Mouse (Mus musculus) layer of hippocampus, postnatal 36 days (tissue): Measurements from ENCODE around the gene Bche. TPM values are rescaled to one million over a fixed set of nuclear protein-coding genes. Genes with fewer than 3 reads are reported as not detected.

Source experiments
- DNase-seq, 2 experiments: peaks; one replicate each; pipeline ENCODE4 v3.0.0; 2022
- total RNA-seq, 2 experiments: library from RNA; stranded (reverse); gene quantifications; 2 replicates each; pipeline ENCODE4 v1.2.3; 2021

Bche gene
- total RNA-seq: 1 to 10 TPM; 3.7 to 5.5 TPM

DNA sequence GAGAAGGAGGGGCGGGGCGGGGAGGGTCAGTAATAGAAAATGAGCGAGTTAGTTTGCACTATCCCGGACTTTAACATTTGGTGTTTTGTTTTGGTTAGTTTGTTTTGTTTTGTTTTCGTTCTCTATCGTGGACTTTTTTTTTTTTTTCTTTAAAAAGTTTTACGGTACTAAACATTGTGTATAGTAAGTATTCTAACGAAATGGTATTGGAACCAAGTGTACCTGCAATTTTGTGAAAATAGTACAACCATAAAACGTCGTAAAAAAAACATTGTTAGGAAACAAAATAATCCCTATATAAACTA is at the start of gene Bche:
Gene Bche, minus strand, starts transcription at position 6 of the 305 bp plus-strand sequence.
- no peak for DNase-seq

DNA sequence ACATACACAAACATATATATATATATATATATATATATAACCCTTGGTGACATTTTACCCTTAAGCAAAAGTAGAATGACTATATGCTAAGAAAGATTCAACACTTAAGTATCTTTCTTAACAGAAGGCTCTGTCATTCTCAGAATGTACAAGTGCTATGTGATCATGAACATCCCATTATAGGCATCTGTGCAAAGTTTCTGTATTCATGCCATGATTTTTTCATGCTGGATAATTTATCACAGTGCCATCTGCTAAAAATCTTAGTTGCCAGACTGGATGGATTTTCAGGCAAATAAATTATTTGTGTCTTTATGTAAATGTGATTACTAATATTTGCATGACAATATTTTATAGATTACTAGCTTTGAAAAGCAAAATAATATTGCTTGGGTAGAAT is 33.8 kb upstream of the Bche start:
- no peak for DNase-seq

DNA sequence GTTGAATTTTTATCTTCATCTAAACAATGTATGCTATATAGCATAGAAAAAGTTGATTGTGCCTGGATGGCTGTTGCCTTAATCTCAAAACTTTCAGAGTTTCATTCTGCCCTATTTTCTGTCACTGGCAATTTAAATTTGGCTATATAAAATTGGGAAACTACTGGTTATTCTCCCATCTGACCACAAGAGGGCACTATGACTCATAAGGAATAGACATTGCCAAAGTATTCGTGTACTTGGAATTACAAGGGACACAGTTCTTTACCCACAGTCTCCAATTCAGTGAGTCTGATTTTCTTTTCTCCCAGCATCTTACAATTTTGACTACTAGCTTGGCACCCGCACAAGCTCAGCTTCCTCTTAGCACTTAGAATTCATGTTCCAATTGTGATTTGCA is 23.5 kb upstream of the Bche start:
- no peak for DNase-seq

DNA sequence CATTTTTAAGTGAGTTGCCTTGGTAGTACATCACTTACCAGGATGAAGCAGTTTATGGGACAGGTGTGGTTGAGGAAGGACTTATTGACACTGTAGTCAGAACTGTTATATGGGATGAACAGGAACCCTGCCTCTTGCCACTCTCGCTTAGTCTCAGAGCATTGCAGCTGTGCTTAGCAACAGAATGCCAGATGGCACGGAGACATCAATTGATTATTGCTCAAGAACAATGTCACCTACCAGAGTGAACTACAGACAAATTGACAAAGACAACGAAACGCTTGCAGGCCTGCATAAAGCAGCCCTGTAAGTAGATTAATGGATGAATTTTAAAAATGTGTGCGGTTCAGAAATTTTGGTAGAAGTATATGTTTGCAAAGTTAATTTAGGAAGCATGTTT is 21.3 kb upstream of the Bche start:
- no peak for DNase-seq

DNA sequence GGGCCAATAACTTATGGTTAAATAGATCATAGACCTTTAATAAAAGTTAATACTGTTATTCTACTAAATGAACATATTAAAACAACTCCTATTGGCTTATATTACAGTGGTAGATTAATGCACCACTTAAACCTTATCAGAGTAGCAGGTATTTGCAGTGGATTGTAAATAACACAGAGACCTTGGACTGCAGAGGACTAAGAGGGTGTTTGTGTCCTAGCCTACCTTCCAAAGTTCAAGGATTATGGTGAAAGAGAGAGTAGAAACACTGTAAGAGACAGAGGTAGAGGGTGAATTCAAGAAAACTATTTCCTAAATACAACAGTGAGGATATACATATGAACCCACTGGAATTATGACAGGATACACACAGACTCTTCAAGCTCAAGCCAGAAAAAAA is 17.5 kb upstream of the Bche start:
- no peak for DNase-seq

DNA sequence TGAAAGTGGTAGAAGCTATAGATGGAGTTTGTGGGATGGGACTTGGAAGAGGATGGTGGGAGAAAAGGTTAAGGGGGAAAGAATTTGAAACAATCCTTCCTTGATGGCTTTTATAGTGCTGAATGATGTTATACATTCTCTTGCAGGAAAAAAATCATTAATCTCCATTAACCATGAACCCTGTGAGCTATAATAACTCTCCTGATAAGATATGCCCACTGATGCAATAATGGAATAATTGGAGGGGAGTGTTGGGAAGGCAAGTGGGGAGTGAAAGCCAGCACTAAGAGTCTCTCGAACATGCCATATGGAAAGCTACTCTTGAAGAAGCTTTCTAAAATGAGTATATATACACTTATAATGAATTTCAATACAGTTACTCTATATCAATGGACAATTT is 16.7 kb upstream of the Bche start:
- no peak for DNase-seq

DNA sequence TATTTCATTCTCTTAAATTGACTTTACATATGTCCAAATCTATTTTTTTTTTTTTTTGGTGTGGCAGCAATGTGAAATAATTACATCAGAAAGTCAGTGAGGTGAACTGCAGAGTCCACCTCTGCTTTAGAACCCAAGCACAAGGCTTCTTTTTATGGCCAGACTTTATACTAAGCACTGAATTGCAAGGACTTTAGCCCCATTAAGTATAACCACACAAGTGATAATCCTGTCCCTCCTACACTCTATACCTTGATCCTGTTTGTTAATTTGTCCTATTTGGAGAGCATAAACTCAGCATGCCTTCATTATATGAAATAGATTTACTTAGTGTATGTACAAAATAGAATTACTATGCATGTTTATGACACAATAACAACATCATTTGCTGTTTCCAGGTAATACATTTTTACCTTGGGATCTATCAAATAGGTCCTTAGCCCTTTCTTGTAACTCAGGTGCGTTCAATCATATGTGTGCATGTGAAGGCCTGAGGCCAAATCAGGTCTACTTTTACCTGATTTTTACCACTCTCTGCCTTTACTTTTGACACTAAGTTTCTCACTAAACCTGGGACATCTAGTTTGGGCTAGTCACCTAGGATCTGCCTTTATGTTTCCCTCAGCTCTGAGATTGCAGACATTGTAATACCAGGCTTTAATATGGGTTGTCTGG is 9.5 kb upstream of the Bche start:
- no peak for DNase-seq

DNA sequence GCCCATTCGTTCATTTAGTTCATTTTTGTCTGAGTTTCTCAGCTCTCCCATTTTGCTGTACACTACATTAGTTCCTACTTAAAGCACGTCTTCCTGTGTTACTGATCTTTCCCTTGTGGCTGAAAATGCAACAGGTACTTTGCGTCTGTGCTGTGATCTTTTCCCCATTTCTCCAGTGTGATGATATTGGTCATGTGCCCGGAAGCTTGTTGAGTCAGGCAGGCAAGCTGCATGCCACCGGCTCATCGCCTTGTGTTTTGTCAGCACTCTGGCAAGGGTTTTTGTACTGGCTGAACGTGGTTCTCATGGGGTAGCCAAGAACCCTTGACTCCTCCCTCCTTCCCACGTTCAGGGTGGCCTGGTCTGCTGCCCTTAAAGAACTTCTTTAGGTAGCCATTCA is 1.7 kb upstream of the Bche start:
- DNase-seq: no peak

DNA sequence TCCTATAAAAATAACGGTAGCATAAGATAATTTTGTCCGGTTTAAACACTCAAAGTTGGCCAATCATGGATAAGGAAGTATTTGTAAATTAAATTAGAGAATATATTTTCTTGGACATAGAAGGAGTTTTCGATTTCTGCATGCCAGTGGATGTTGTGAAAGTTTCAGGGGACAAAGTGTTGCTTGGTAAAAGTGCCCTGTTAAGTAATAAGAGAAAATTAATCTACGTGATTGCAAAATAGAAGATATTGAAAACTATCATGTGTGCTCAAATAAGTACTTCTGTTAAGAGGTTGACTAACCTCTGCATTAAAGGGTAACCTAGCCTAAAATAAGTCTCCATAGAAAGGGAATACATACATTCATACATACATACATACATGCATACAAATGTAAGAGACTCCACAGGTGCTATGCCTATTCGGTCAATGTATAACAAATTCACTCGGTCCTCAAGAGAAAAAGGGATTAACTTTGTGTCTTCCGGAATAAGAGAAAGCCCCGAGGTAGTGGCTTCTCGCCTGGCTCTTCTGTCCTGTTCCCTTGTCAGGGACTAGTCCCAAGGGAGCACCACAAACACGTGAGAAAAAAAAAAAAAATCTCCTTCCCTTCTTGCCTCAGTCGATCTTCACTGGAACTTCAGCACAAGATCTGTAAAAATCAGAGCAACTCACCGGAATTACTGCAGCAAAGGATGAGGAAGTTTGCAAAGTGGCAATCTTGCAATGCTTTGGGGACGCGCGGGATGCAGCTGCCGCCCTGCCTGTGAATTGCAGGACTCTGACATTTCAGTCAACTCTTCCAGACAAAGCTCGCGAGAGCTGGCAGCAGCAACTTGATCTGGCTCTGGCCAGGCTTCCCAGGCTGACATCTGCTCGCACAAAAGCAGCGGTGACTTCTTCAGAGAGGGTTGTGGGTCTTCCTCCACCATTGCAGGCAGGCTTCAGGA is 480 bp downstream of the Bche start:
- peak; percentile 29 to 40 for DNase-seq

DNA sequence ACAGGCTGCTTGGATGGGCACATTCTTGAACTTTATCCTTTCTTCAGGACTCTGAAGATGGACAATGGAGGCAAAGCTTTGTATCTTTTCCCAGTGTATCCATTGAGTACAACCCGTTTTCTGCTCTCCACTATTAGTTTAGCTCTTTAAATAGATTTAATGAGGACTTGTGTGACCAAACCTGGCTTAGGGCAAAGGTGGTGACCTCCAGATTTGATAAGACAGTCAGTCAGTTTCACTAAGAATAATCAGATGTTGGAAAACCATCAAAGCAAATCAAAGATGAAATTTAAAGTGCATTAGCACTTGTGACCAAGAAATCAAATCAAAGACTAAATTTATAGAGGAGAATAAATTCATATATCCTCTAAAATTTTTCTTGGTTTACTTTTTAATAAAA is 1.7 kb downstream of the Bche start:
- no peak for DNase-seq

DNA sequence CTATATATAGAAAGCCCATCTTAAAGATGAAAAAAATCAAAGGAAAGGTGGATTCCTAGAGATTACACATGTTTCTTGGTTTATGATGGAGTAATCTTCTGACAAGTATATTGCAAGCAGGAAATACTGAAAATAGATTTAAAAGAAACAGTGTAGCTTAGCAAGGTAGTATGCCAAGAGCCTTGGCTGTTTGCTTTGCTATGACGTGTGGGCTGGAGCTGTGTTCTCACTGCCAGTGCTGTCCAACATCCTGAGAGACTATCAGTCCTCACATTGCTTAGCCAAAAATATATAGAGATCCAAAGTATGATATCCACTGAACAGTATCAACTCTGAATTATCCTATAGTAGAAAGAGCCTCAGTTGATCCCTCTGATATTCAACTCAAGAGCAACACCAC is 9.3 kb downstream of the Bche start:
- DNase-seq: no peak

DNA sequence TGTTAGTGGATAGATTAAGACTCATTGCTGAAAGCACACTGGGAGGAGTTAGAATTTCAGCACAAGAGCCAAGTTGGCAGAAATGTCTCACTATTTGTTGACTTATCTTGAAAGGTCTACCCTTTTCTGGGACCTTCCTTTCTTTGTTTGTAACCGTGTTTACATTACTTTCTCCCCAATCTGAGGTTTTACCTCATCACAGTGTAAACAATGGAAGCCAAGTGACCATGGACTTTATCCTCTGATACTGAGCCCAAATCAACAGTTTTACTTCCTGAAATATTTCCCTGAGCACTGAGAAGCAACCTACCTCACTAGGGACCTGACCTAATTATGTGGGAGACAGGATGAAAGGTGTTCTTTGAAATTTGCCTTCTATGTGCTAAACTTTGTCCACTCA is 34.9 kb downstream of the Bche start:
- DNase-seq: no peak

DNA sequence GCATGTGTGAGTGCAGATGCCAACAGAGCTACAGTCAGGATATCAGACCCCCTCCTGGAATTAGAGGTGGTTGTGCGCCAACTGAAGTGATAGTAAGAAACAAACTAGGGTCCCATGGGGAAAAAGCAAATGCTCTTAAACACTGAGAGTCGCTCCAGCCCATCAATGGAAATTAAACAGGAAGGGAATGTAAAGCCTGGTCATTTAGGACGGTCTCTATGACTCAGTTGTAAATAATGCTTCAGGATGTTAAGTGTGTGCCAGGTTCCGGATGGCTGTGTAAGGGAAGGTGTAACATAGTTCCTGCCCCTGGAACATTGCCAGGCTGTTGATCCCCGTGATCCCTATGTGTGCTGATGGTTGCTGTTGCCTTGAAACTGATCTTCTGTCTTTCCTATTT is 40.0 kb downstream of the Bche start:
- no peak for DNase-seq

DNA sequence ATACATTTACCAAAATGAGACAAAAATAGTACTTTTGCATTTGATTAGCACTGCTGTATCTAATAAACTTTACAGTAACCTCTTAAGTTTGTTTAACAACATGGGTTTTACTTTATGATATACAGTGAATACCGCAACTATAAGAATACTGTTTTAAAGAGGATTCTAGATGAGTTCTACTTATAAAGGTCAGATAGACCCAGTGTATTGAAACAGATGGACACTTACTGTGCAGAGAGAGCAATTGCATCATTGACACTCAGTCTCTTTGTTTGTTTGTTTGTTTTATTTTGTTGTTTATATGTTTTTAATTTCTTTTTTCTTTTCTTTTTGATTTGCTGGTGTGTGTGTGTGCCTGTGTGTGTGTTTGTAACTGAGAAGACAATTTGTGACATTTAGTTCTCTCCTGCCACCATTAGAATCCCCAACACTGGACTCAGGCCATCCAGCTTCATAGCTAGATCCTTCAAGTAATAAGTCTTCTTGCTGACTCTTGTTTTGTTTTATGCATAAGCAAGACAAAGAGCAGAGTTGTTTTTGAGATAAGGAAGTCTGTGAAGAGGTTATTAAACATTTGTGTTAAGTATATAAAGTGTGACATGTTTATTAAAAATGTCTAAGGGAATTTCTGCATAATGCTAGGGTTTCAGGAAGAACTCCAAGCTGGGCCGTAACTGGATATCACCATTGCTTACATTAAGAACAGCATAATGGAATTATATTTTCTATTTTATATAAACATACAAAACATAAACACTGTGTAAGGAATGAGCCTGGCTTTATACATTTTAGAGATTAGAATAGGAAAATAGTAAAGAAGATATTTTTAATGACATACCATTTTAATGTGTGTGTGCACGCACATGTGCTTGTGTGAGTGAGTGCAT is 40.7 kb downstream of the Bche start:
- DNase-seq: no peak

DNA sequence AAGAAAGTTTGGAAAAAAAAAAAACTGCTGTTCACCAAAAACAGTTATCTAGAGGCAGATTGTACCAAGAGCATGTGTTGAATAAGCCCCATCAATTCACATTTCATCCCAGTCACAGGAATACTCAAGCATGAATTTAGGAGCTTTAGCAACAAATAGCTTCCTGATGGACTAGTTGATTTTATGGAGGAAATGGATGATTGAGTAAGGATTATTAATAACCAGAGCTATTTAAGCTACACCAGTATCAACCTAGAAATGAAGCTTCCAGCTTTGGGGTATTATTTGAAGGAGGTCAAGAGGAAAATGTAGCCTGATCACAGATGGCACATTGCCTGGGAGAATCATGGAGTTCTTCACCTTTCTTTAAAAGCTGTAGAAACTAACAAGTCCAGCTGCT is 57.9 kb downstream of the Bche start:
- no peak for DNase-seq

DNA sequence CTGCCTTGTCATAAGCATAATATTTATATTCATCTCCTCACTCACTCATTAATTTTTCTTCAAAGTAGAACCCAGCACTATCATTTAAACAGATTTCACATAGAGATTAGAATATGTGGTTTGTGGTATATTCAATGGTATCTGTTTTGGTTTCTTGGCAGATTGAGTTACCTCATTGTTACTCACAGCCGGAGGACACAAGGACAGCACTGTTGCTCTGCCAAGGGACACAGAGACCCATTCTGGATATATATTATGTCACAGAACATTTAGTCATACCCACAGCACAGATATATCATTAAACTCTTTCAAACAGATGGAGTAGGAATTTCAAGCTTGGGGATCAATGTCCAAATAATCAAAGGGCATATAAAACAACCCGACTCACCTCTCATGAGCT is 61.2 kb downstream of the Bche start:
- DNase-seq: no peak

DNA sequence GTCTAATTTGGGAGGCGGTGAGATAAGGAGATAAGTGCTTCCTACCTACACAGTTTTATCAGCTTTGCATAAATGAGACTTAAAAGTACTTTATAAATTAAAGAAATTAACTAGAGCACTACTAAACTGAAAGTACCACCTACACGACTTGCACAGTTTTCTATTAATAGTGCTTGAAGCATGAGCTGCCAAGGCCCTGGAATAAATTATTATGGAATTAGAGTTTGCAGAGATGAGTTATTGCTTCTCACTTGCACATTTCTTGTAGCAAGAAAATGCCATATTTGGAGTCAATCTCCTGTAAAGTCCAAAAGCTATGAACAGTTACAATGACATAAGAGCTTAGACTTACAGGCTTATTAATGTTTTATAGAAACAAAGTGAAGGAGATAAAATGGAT is 96.8 kb downstream of the Bche start:
- no peak for DNase-seq

DNA sequence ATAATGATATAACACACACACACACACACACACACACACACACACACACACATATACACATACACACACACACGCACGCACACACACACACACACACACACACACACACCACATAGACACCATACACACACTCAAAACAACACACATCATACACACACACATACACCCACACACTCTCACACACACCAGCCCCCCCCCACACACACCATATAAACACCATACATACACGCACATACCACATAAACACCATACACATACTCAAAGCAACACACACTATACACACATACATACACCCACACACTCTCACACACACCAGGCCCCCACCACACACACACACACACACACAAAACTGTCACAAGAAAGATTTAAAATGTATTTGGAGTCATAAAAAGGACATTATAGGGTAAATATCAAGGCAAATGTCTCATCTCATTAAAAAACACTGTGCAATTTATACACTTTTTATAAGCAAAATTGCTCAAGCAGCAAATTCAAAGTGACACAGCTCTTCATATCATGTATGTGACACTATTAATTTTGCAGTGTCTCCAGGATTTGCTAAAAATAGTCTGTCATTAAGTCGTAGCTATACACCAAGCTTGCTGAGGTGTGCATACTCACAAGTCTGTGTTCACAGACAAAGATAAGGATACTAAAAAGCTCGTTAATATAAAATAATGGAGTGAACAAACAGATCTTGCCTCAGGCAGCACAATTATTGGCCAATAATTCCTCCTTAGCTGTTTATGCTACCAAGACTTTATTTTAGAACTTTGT is 116.3 kb downstream of the Bche start:
- DNase-seq: no peak
